Mouse (Mus musculus) liver, postnatal 0 days (tissue): ENCODE results near the gene Prkch.

Experiments
- CTCF ChIP-seq: sonication (generic); IDR thresholded peaks from 2 replicates; pipeline ENCODE4 v1.5.1; 2016; ENCODE audit warnings: antibody characterized with exemption, low read depth
- EP300 ChIP-seq: IDR thresholded peaks from 2 replicates; pipeline ENCODE4 v1.6.1; 2016; ENCODE audit warnings: antibody characterized with exemption, low read depth, mild to moderate bottlenecking

DNA sequence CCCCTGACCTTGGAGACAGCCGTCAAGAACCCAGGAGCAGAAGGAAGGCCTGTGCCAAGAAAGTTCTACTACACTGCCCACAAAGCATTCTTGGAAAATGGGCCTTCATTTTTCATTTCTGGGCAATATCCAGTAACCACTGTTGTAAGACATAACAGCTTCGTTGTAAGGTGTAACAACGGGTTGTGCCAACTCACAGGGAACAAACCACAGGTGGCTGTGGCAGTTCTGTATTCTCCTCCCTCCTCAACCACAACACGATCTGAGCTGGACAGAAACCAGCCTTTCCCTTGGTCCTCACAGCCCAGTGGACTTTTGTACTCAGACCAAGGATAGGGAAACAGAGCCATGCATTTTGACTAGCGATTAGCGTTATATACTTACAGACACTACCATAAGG lies 171.9 kb downstream of the Prkch start:
- TF ChIP-seq CTCF: no peak
- TF ChIP-seq EP300: no peak
